Mouse (Mus musculus) megakaryocyte, embryonic 14.5 days (primary cell): Measurements from ENCODE around the gene Eci3.

ENCODE experiments used
- FLI1 ChIP-seq: IDR thresholded peaks from 2 replicates; pipeline ENCODE4 v1.6.1; 2012; ENCODE audit warnings: low read length, inconsistent platforms, mixed read lengths
- GATA1 ChIP-seq: IDR thresholded peaks from 3 replicates; pipeline ENCODE4 v1.6.1; 2012; ENCODE audit warnings: mixed read lengths, low read length, inconsistent platforms, borderline replicate concordance

DNA sequence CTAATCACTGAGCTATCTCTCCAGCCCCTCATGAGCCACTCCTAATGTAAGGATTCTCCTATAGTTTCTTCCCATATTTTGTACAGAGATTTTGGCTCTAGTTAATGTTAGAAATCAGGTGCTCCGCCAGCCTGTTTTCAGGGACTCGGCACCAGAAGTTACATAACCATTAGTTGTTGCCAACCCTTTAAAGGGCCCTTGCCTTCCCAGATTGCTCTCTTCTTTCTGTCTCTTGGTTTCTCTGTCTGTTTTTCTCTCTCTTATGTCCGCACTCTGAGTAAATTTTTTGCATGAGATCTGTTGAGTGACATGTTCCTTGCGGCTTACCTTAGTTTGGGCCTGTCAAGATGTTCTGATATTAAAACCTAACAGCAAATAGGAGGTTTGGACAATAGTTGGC is 12.5 kb upstream of the Eci3 start:
- TF ChIP-seq GATA1 (no peak), FLI1 (no peak)
